Mouse (Mus musculus) gastrocnemius, postnatal 36 days (tissue): ENCODE data around the gene Lnp1. TPM values are rescaled to one million over a fixed set of nuclear protein-coding genes. Genes with fewer than 3 reads are reported as not detected.

Source experiments
- total RNA-seq, 2 experiments: library from RNA; stranded (reverse); gene quantifications; 2 replicates each; pipeline ENCODE4 v1.2.3; 2021

Gene Lnp1
- total RNA-seq, 2 experiments from 2014 or later, result not detected

Other genes starting within 250 kb of the Lnp1 start
- gene Tfg, start 210.6 kb downstream of the Lnp1 start, total RNA-seq, result 10 to 100 TPM; 41.1 to 42.7 TPM
- gene Adgrg7, start 132.2 kb downstream of the Lnp1 start, total RNA-seq, result not detected
- 1 to 10 TPM; 1.2 to 2.9 TPM for gene Tmem45a, start 41.9 kb downstream of the Lnp1 start, total RNA-seq
- not detected for gene Tmem45a2, start 143.3 kb upstream of the Lnp1 start, total RNA-seq
- 10 to 100 TPM; 30.4 to 33.1 TPM for gene Tomm70a, start 193.6 kb upstream of the Lnp1 start, total RNA-seq
- 10 to 100 TPM; 24.1 to 25.1 TPM for gene Nit2, start 239.3 kb upstream of the Lnp1 start, total RNA-seq